Mouse (Mus musculus): ENCODE measurements at regions not wholly inside any gene's neighbourhood (a gene's known extent, or its start where the extent isn't known, plus 50 kb on each side); places are given as distances from the start of the nearest gene placed in this dataset.

DNA sequence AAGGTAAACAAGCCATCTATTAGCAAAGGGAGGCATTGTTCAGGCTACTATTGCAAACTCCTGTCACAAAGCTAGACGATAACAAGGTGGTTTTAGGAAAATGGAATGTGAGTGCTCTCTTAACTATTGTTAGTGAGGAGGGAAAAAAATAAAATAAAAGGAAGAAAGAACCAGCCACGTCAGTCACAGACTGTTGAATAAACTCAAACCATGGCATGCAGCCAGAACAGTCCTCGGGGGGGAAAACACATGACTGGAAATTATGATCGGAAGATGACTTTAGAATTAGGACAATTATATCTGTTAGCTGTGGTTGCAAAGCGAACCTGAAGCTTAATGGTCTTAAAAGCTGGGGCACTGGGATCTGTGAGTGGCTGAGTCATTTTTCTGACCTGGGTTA is 524.1 kb downstream of the Tbc1d22a start:
- peak; percentile 16 for DNase-seq

DNA sequence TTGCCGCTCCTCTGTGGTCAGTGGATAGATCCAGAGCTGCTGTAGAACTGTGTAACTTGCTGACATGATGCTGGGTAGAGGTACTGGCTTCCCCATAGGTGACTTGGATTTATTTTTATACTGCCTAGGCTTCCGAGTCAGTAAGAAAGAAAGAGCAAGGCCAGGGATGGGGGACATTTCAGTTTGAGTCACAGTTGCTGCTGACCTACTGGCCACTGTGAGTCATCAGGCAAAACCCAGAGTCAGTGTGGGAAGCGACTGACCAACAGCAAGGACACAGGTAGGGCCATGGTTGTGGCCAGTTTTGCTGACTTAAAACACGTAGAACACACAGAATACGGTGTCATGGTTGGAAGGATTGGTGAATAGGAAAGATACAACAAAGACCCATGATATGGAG is 524.5 kb downstream of the Tbc1d22a start:
- DNase-seq: peak; percentile 12

DNA sequence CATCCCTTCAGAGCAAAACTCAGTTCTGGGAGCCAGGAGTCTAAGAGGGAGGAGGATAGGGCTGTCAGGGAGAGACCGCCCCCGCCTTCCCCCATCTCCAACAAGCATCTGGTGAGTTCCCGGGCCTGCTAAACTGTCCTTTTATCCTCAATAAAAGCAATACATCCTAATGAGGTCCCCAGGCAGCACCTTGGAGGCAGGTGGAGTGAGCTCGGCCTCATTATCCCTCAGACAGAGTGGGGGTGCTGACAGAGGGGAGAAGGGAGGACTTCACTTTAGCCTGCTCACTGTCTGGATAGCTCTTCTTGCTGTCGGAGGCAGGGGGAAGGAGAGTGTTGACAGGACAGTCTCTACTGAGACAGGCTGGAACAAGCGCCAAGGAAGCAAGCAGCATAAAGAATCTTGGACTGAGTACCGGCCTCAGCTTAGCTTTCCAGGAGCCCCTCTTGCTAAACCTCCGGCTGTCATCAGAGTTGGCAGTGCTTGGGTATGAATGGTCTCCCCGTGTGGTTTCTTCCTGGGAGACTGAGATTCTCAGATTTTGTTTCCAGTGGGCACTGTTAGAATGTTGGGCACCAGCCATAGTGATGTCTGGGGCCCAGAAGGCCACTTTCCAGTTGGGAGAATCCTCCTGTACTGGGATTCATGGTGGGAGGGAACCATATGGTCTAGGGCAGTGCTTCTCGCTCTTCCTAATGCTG is 537.3 kb downstream of the Tbc1d22a start:
- DNase-seq: no peak

DNA sequence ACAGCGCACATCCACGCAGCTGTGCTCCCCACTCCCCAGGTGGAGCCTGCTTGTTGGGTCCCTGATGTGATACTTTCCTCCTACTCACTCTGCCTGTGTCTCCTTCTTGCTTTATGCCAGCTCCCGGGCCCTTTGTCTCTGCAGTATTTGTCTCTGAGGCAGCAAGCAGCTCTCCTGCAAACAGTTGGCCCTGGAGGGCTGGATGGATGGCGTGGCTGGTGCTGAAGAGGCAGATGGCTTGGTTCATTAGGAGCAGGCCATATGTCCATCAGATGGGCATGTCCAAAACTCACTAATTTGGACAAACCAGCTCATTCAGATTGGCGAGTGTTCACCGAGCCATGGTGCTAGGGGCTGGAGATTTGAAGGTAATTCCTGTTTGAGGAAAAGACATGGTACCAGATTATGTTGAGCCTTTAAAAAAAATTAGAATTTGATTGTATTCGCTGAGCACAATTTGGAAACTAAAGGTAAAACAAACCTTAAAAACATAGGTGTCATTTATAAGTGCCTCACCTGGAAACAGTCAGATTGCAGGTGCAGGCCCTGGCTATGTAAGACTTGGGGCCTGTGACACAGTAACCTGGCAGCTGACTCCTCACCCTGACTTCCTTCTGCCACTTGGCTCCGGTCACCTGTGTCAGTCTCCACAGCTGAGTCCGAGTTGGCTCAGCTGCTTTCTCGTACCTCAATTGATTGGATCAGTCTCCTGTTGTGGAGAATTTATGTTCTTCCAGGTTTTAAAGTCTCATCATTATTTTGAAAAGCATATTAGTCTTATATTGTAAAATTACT is 549.5 kb downstream of the Tbc1d22a start:
- DNase-seq: no peak

DNA sequence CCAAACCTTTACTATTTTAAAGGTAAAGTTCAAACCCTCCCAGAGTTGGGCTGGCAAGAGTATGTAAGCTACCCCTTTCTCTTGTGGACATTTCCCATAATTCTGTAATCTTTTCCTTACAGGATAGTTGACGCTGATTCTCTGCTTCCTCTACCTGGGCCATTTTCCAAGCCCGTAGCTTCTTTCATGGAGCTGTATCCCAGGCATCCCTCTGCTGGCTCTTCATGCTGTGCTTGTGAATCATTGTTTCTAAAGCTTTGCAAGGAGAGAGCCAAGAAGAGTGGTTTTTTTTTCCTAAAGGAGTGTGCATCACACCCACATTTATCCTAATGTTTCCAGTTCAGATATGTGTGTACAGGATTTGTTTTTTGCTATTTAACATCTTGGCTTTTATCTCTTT is 553.4 kb downstream of the Tbc1d22a start:
- no peak for DNase-seq

DNA sequence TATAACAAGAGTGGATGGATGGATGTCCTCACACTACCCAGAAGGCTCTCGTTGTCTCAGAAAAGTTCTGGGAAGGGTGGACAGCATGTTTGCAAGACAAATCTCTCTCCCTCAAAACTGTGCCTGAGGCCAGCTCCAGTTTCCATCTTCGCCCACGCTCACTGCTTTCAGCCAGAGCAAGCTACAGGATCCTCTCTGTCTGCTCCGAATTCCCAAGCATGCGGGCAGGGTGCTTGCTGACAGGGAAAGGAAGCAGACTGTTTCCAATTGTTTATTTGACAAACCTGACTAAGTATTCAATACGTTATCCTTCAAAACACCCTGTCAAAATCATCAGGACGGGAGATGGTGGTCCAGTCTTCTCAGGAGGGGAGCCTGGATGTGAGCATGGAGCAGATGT is 558.8 kb downstream of the Tbc1d22a start:
- DNase-seq: no peak

DNA sequence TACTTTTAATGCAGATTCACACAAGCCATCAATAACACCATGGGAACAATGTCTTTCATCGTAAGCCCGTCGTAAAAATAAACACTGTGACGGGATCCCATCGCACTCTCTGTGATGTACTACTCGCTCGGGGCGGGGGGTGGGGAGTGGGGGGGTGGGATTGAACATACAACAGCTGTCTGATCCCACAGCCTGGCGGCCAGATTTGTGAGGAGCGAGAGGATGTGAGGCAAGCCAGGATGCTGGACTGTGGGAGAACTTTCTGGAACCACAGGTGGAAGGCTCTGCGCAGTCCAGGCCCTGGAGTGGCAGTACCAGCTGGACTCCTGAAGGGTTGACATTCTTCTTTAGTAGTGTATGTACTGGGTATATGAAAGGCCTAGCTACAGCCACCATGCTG is 563.7 kb downstream of the Tbc1d22a start:
- no peak for DNase-seq

DNA sequence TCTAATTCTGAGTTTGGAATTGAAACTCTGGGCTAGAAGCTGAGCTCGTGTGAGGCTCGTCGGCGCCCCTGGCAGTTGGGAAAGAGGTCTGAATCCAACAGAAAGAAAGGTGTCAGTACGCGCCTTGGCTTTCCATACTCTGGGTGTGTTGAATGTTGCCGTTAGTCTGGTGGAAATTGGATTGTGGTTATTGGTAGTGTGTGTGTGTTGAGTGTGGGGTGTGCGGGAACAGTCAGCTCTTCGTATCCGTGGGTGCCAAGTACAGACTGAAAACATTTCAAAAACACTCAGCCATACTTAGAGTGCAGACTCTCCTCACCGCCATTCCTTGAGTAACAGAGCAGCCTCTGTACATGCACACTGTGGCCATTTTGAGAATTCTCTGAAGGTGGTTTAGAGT is 566.9 kb downstream of the Tbc1d22a start:
- no peak for DNase-seq

DNA sequence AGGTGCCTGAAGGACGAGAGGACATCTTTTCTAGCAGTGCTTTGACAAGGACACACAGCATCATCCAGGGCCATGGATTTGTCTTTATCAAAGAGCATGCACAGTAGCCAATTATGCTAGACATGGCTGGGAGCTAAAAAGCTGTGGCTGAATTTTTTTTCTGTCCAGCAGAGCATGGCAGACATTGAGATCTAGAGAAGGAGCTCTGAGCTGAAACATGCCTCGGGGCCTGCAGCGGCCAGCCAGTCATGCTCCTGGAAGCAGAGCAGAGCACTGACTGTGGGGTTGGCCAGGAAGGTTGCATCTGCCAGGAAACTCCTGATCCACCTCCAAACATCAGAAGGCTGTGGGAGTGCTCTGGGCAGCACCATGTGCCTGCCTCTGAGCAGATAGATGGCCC is 580.5 kb downstream of the Tbc1d22a start:
- no peak for DNase-seq

DNA sequence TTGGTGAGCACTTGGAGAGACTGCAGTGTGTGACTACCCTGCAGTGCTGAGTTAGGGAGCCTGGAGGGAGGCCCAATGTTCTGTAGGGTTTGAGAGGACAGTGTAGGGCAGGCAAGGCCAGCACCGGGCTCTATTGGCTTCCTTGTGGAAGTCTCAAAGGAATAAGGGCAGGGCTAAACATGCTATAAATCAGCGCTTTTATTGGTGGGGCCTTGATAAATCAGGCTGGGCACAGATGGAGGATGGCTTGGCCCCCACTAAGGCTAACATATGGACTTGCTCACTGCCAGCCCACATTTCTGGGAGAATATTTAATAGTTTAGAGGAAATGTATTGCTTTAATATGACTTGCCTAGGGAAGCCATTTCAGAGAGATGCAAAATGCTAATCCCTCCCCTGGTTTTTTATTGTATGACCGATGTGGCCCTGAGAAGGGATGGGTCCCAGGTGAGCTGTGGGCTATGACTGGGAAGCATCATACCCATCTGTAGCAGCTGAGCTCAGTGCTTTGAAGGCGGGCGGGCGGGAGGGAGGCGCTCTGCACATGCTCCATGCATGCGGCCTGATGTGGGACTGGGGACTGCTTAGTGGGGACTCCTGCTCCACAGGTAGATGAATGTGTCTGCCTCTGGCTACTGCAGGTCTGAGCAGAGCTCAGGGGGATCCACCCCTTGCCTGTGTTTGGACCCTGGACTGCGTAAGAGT is 584.4 kb downstream of the Tbc1d22a start:
- DNase-seq: no peak

DNA sequence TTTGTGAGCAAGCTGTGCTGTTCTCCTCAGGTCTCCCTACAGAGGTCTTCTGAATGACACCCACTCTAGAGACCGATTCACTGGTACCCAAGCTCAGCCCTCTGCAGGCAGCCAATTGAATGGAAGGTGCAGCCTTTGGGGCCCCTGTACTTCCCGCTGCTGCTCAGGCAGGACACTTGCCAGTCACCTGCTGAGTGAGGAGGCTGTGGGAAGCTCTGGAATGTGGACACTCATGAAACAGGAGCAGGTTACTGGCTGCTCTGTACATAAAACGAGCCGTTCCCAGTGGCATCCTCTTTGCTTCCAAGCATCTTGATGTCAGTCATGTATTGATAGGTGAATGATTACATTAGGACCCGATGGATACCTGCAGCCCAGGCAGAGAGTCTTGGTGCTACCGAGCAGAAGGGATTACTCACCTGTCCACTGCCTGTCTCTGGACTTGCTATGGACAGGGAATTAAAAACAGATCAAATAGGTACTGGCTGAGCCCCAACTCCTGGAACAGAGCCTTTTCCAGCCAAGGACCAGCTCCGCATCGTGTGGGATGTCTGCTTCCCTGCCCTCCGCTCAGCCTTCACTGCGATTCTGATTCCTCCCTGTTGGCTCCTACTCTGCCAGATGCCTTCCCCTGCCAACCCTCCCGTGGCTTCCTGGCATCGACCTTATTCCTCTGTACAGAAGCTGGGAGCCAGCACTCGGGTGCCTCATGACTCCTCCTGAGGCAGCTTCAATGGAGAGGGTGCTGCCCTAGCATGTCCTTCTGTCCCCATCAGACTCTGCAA is 593.2 kb downstream of the Tbc1d22a start:
- no peak for DNase-seq

DNA sequence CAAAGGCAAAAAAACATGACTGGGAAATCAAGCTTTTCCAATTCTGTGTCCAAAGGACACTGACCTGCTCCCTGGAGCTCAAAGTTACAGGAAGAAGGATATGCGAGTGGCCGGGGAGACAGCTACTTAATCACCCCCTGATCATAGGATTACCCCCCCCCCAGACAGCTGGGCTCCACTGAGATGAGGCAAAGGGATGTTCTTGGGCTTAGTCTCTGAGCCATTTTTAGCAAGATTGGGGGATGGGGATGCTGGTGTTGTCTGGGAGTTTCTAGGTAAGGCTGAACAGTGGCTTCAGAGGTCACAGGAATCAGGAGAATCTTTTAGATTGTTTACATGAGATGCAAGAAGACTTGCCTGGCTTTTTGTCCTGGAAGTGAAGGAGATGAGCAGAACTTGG is 597.6 kb downstream of the Tbc1d22a start:
- no peak for DNase-seq

DNA sequence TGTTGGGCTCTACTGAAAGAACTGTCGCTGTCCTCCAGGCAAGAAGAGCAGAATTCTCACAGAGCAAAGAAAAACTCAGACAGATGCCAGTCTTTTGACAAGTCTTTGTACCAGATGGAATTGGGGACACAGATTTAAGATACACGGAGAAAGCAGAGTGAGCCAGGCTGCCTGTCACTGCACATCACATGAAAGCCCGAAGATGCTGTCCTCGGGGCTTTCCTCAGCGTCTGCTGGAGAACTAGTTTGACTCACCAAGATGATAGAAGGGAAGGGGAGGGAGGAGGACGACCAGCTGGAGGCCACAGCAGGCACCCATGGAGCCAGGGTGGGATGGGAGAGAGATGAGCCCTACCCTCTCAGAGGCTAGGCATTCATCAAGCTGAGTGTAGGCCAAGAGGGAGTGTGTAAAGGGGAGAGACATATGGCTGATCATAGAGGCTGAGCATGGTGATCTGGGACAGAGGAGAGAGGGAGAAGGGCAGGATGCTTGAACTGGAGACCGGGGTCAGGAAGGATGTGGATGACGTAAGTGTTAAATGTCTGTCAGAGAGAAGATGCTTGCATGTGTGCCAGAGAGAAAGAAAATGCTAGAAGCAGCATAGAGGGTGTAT is 600.7 kb downstream of the Tbc1d22a start:
- no peak for DNase-seq

DNA sequence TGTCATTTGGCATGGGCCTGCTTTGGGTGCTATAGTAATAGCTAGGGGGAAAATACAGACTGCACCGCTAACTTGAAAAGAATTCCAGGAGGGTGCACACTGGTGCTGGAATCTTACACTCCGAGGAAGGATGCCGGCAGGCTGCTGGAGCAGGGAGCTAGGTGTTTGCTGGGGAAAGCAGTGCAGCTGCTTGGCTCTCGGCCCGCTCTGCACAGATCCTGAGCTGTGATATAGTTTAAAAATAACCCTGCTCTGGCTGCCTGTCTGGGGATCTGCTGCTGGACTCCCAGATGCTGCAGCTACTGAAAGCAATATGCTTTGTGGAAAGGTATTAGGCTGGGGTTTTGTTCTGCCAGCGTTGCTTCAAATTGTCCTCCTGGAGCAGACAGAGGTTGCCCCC is 621.7 kb downstream of the Tbc1d22a start:
- DNase-seq: peak; percentile 5

DNA sequence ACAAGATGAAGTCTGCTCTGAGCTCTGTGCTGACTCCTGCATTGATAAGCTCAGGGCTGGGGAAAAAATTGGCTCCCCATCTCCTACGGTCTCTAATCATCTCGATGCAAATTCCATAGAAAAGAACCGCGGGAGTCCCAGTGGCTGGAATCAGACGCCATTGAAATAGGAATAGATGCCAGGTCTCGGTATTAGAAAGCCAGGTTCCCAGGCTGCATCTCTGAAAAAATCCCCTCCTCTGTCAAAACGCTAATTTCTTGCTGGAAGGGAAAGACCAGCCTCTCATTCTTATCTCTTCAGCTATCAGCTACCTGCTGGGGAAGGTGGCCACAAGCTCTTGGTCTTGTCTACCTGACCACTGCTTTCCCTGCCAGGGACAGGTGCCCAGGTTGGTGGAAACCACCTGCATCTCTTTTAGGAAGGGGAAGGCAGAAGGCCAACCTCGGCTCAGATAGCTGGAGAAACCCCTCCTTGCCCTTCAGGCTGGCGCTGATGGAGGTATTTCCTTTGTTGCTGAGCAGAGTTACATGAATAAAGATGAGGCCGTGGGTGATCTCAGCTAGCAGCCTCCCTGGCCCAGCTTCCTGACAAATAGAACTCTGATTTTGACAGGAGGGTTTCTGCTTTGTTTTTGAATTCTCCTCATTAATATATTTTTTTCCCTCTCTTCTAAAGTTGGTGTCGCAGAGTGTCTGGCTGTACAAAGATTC is 638.1 kb downstream of the Tbc1d22a start:
- no peak for DNase-seq

DNA sequence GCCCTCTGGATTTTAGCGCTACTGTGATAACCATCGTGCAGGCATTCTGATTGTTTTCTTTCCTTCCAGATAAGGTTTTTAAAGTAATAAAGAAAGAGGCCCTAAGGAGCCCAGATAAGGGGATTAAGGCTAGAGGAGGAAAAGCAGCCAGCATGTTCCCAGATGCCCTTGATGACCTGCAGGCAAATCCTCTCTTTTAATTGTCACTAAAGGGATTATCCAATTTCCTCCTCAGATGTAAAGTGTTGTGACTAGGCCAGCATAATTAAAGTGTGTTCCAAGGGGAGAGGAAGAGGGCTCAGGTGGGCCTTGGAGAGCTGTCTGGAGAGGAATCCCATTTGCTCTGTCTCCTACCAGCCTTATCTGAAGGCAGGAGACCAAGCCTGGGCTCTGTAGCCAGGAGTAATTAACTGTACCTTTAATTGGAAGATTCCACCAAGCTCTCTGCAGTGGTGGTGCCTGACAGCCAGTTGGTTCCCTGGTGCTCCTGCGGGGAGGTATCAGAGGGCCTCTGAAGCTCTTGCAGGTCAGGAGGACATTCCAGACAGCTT is 644.2 kb downstream of the Tbc1d22a start:
- DNase-seq: no peak

DNA sequence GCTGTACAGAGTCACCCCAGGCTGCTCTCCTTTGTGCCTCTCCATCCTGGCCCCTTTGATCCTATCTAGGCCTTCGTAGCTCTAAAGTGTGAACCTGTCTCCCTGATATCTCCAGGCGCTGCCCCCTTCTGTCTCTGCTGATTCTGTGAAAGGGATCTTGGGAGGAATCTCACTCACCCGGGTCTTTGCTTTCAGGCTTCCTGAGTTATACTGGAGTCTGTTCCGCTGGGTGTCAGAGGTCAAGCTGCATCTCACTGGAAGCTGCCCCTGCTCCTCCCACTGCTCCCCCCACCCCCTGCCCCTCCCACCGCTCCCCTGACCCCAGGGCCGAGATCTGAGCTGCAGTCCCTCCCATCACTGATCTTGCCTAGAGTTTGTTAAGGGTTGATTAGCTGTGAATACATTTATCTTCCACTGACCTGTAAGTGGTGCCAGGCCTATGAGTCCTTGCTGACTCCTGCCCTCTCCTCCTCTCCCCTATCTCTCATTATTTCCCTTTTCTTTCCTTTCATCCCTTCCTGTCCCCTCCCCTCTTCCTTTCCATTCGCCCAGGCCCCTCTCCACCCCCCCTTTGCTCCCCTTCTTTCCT is 661.6 kb downstream of the Tbc1d22a start:
- no peak for DNase-seq

DNA sequence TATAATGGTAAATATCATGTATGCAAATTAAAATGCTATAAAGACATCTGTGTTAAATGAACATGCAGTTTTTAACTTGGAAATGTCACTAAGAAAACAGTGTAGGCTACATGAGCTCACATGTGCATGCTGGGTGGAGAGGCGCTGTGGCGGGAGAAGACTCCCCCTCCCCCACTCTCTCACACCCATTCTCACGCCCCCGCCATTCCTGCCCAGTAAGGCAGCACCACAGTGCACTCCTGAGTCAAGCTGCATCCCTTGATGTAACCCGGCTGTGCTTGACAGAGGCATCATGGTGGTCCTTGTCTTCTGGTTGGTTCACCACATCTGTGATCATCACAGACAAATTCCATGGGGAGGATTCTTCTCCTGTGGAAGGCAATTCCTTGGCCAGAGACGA is 647.1 kb upstream of the Fam19a5 start:
- no peak for DNase-seq

DNA sequence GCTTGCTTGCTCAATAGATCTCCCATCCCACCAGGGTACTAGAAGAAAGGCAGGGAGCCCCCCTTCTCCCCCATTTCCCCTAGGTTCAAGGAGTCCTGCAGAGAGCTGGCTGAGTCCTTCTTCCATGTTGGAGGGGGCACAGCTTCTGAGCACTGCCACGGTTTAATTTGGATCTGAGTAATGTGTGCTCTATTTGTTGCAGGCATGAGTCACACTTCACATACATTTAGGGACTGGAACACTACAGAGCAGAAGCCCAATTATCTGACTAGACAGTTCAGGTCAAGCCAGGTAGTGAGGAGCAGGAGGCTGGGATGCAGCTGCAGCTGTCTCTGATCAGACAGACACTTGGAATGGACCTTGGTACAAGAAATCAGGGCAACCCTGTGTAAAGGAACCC is 644.1 kb upstream of the Fam19a5 start:
- no peak for DNase-seq

DNA sequence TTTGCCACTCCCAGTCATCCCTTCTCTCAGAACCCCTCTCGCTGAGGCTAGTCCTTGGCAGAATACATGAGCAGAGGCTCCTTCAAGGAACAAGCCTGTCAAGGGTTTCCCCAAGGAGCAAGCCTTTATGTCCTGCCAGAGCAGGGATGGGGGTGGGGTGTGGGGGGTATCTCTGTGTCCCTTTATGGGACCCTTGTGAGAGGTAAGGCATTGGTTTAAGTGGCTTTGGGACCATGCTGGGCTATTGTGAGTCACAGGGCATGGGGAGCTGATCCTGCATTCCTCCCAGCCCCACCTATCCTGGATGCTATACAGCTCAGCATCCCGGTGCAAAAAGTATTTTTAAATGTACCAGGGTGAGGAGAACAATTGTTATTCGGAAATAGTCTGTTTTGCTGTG is 641.1 kb upstream of the Fam19a5 start:
- DNase-seq: no peak

DNA sequence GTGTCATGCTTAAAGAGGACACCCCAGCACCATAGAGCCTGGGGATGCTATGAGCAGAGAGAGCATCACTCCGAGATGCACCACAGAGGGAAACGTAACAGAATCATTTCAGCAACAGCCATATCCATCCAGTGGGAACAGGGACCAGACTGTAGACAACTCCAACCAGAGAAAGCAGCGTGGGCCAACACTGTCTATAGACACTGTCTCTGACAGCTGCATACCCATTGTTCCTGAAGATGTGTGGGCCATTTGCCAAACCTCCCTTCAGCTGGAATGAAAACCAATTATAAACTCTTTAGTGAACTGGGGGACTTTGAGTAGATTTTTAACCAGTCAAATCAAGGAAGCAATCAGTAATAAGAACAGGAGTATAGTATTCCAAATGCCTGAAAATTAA is 630.8 kb upstream of the Fam19a5 start:
- DNase-seq: no peak
